Mouse (Mus musculus): ENCODE results near the gene Rasal3. TPM values are rescaled to one million over a fixed set of nuclear protein-coding genes. Genes with fewer than 3 reads are reported as not detected.

Gene Rasal3
- polyA plus RNA-seq, 1 experiment from 2014 or later: 0.62 TPM

GRCm38 (mm10) chr17:32363821-32364301 is 39.5 kb downstream of the Rasal3 start:
- Histone ChIP-seq H3K4me2 (replicated peaks) (peak overlapping the region; percentile 56), H3K4me1 (replicated peaks; ENCODE audit: control insufficient read depth, insufficient read depth, low read length) (peaks cover 13% of the 10 kb centered on the region), H3K27ac (peak overlapping the region; percentile 80), H3K4me3 (replicated peaks; ENCODE audit: low read length) (peak overlapping the region; percentile 90), H3K9ac (peak overlapping the region; percentile 94), H3K9me3 (ENCODE audit: control insufficient read depth, low read length) (no peaks in the 10 kb centered on the region), H3K27me3 (ENCODE audit: control insufficient read depth, insufficient read depth, low read length) (no peaks in the 10 kb centered on the region), H3K36me3 (replicated peaks; ENCODE audit: control insufficient read depth, insufficient read depth) (peaks cover 56% of the 10 kb centered on the region)
- WGBS: under 1% methylated on average over 22 of the region's 50 CpGs
- ATAC-seq (ENCODE audit: low FRiP score): peak; percentile 57
- peak; percentile 25 for DNase-seq (ENCODE audit: low spot score)

GRCm38 (mm10) chr17:32362686-32363085 is 40.7 kb downstream of the Rasal3 start:
- ATAC-seq (ENCODE audit: low FRiP score) (no peak), DNase-seq (ENCODE audit: low spot score) (no peak)
- Histone ChIP-seq H3K36me3 (replicated peaks; ENCODE audit: control insufficient read depth, insufficient read depth) (peaks cover 68% of the 10 kb centered on the region), H3K9ac (peak overlapping the region; percentile 94; the same call in 1 of the 2 replicates), H3K4me3 (replicated peaks; ENCODE audit: low read length) (peak overlapping the region; percentile 90; the same call in 1 of the 2 replicates), H3K4me2 (replicated peaks) (peak overlapping the region; percentile 56), H3K27me3 (ENCODE audit: control insufficient read depth, insufficient read depth, low read length) (no peaks in the 10 kb centered on the region), H3K27ac (no peak overlapping the region), H3K9me3 (ENCODE audit: control insufficient read depth, low read length) (no peaks in the 10 kb centered on the region), H3K4me1 (replicated peaks; ENCODE audit: control insufficient read depth, insufficient read depth, low read length) (peaks cover 13% of the 10 kb centered on the region)
- 90% methylated on average over 4 of the region's 4 CpGs for WGBS

- 87% methylated on average over 18 of the region's 18 CpGs for WGBS
- Histone ChIP-seq H3K9ac (no peak overlapping the region), H3K4me1 (replicated peaks; ENCODE audit: control insufficient read depth, insufficient read depth, low read length) (peaks cover 13% of the 10 kb centered on the region), H3K27ac (no peak overlapping the region), H3K36me3 (replicated peaks; ENCODE audit: control insufficient read depth, insufficient read depth) (peaks cover 78% of the 10 kb centered on the region), H3K4me2 (replicated peaks) (no peak overlapping the region), H3K9me3 (ENCODE audit: control insufficient read depth, low read length) (no peaks in the 10 kb centered on the region), H3K4me3 (replicated peaks; ENCODE audit: low read length) (no peak overlapping the region), H3K27me3 (ENCODE audit: control insufficient read depth, insufficient read depth, low read length) (no peaks in the 10 kb centered on the region)
- ATAC-seq (ENCODE audit: low FRiP score) (no peak), DNase-seq (ENCODE audit: low spot score) (no peak)
Measured at GRCm38 (mm10) chr17:32359928-32360327, 43.5 kb downstream of the Rasal3 start.

- 99% methylated on average over 6 of the region's 6 CpGs for WGBS
- no peak overlapping the region for H3K4me3 ChIP-seq (replicated peaks; ENCODE audit: low read length)
- H3K27me3 ChIP-seq (ENCODE audit: control insufficient read depth, insufficient read depth, low read length): no peaks in the 10 kb centered on the region
- H3K36me3 ChIP-seq (replicated peaks; ENCODE audit: control insufficient read depth, insufficient read depth): peaks cover 88% of the 10 kb centered on the region
- no peak overlapping the region for H3K4me2 ChIP-seq (replicated peaks)
- H3K9me3 ChIP-seq (ENCODE audit: control insufficient read depth, low read length): no peaks in the 10 kb centered on the region
- no peak overlapping the region for H3K9ac ChIP-seq
- DNase-seq (ENCODE audit: low spot score) (no peak), ATAC-seq (ENCODE audit: low FRiP score) (no peak)
- H3K4me1 ChIP-seq (replicated peaks; ENCODE audit: control insufficient read depth, insufficient read depth, low read length): peaks cover 13% of the 10 kb centered on the region
- no peak overlapping the region for H3K27ac ChIP-seq
Measured at GRCm38 (mm10) chr17:32358943-32359340, 44.4 kb downstream of the Rasal3 start.

GRCm38 (mm10) chr17:32358192-32358942 is 45.0 kb downstream of the Rasal3 start:
- DNase-seq (ENCODE audit: low spot score): no peak
- Histone ChIP-seq H3K4me3 (replicated peaks; ENCODE audit: low read length) (no peak overlapping the region), H3K36me3 (replicated peaks; ENCODE audit: control insufficient read depth, insufficient read depth) (peaks cover 92% of the 10 kb centered on the region), H3K9me3 (ENCODE audit: control insufficient read depth, low read length) (no peaks in the 10 kb centered on the region), H3K9ac (no peak overlapping the region), H3K27ac (no peak overlapping the region), H3K4me2 (replicated peaks) (no peak overlapping the region), H3K4me1 (replicated peaks; ENCODE audit: control insufficient read depth, insufficient read depth, low read length) (peaks cover 12% of the 10 kb centered on the region), H3K27me3 (ENCODE audit: control insufficient read depth, insufficient read depth, low read length) (no peaks in the 10 kb centered on the region)
- ATAC-seq (ENCODE audit: low FRiP score): no peak
- WGBS: 94% methylated on average over 7 of the region's 7 CpGs

GRCm38 (mm10) chr17:32356766-32357760 is 46.3 kb downstream of the Rasal3 start:
- Histone ChIP-seq H3K4me2 (replicated peaks) (no peak overlapping the region), H3K27me3 (ENCODE audit: control insufficient read depth, insufficient read depth, low read length) (no peaks in the 10 kb centered on the region), H3K9ac (no peak overlapping the region), H3K4me1 (replicated peaks; ENCODE audit: control insufficient read depth, insufficient read depth, low read length) (no peaks in the 10 kb centered on the region; the same call in 1 of the 2 replicates), H3K9me3 (ENCODE audit: control insufficient read depth, low read length) (no peaks in the 10 kb centered on the region), H3K36me3 (replicated peaks; ENCODE audit: control insufficient read depth, insufficient read depth) (peaks cover 85% of the 10 kb centered on the region), H3K4me3 (replicated peaks; ENCODE audit: low read length) (no peak overlapping the region), H3K27ac (no peak overlapping the region)
- DNase-seq (ENCODE audit: low spot score) (no peak), ATAC-seq (ENCODE audit: low FRiP score) (no peak)
- 77% methylated on average over 24 of the region's 24 CpGs for WGBS

- Histone ChIP-seq H3K9ac (no peak overlapping the region), H3K27ac (no peak overlapping the region), H3K4me1 (replicated peaks; ENCODE audit: control insufficient read depth, insufficient read depth, low read length) (peaks cover 1% of the 10 kb centered on the region), H3K27me3 (ENCODE audit: control insufficient read depth, insufficient read depth, low read length) (no peaks in the 10 kb centered on the region), H3K9me3 (ENCODE audit: control insufficient read depth, low read length) (no peaks in the 10 kb centered on the region), H3K4me3 (replicated peaks; ENCODE audit: low read length) (no peak overlapping the region), H3K36me3 (replicated peaks; ENCODE audit: control insufficient read depth, insufficient read depth) (peaks cover 77% of the 10 kb centered on the region), H3K4me2 (replicated peaks) (no peak overlapping the region)
- ATAC-seq (ENCODE audit: low FRiP score) (no peak), DNase-seq (ENCODE audit: low spot score) (no peak)
- 92% methylated on average over 9 of the region's 9 CpGs for WGBS
Measured at GRCm38 (mm10) chr17:32356281-32356680, 47.1 kb downstream of the Rasal3 start.

- no peak overlapping the region for H3K27ac ChIP-seq
- H3K4me1 ChIP-seq (replicated peaks; ENCODE audit: control insufficient read depth, insufficient read depth, low read length): peaks cover 6% of the 10 kb centered on the region
- ATAC-seq (ENCODE audit: low FRiP score): no peak
- no peaks in the 10 kb centered on the region for H3K27me3 ChIP-seq (ENCODE audit: control insufficient read depth, insufficient read depth, low read length)
- H3K4me2 ChIP-seq (replicated peaks): no peak overlapping the region
- no peak overlapping the region for H3K4me3 ChIP-seq (replicated peaks; ENCODE audit: low read length)
- peaks cover 65% of the 10 kb centered on the region for H3K36me3 ChIP-seq (replicated peaks; ENCODE audit: control insufficient read depth, insufficient read depth)
- DNase-seq (ENCODE audit: low spot score): no peak
- 93% methylated on average over 6 of the region's 6 CpGs for WGBS
- H3K9ac ChIP-seq: no peak overlapping the region
- no peaks in the 10 kb centered on the region for H3K9me3 ChIP-seq (ENCODE audit: control insufficient read depth, low read length)
Measured at GRCm38 (mm10) chr17:32355031-32355430, 48.4 kb downstream of the Rasal3 start.

GRCm38 (mm10) chr17:32354211-32354610 is 49.2 kb downstream of the Rasal3 start:
- peaks cover 56% of the 10 kb centered on the region for H3K36me3 ChIP-seq (replicated peaks; ENCODE audit: control insufficient read depth, insufficient read depth)
- H3K9me3 ChIP-seq (ENCODE audit: control insufficient read depth, low read length): no peaks in the 10 kb centered on the region
- 48% methylated on average over 5 of the region's 5 CpGs for WGBS

More at GRCm38 (mm10) chr17:32354211-32354610, 49.2 kb downstream of the Rasal3 start:
- H3K4me1 ChIP-seq (replicated peaks; ENCODE audit: control insufficient read depth, insufficient read depth, low read length): peaks cover 6% of the 10 kb centered on the region
- no peaks in the 10 kb centered on the region for H3K27me3 ChIP-seq (ENCODE audit: control insufficient read depth, insufficient read depth, low read length)
- H3K27ac ChIP-seq: peak overlapping the region; percentile 51
- DNase-seq (ENCODE audit: low spot score): no peak
- H3K4me2 ChIP-seq (replicated peaks): no peak overlapping the region
- ATAC-seq (ENCODE audit: low FRiP score): no peak
- no peak overlapping the region for H3K4me3 ChIP-seq (replicated peaks; ENCODE audit: low read length)
- H3K9ac ChIP-seq: no peak overlapping the region
